Mouse (Mus musculus): Measurements from ENCODE around the gene Csf2ra. TPM values are rescaled to one million over a fixed set of nuclear protein-coding genes. Genes with fewer than 3 reads are reported as not detected.
"Not testable (repeated sequence)": the region's sequence is repeated elsewhere in the genome, so short reads cannot be mapped to it uniquely, and the experiment has no call there.

Gene Csf2ra
- polyA plus RNA-seq, 1 experiment from 2014 or later, result 20.4 TPM

- Histone ChIP-seq H3K36me3 (ENCODE audit: poor library complexity, severe bottlenecking) (no peaks in the 10 kb centered on the region), H3K27ac (no peak overlapping the region), H3K9me3 (replicated peaks) (no peaks in the 10 kb centered on the region; the same call in 1 of the 2 replicates), H3K27me3 (no peaks in the 10 kb centered on the region), H3K4me1 (no peaks in the 10 kb centered on the region), H3K4me3 (no peak overlapping the region), H3K9ac (no peak overlapping the region), H3K4me2 (no peak overlapping the region)
- WGBS, result 95% methylated on average over 7 of the region's 7 CpGs
- no peak for ATAC-seq
Measured at GRCm38 (mm10) chr19:61256166-61256887, 28.1 kb upstream of the Csf2ra start.

- not testable (repeated sequence) for H3K9me3 ChIP-seq (replicated peaks); ATAC-seq; H3K4me2 ChIP-seq; H3K27ac ChIP-seq; H3K4me1 ChIP-seq; H3K36me3 ChIP-seq (ENCODE audit: poor library complexity, severe bottlenecking); H3K9ac ChIP-seq; H3K4me3 ChIP-seq; H3K27me3 ChIP-seq
- WGBS, result 88% methylated on average over 4 of the region's 4 CpGs
Measured at GRCm38 (mm10) chr19:61247334-61247733, 19.1 kb upstream of the Csf2ra start.

DNA sequence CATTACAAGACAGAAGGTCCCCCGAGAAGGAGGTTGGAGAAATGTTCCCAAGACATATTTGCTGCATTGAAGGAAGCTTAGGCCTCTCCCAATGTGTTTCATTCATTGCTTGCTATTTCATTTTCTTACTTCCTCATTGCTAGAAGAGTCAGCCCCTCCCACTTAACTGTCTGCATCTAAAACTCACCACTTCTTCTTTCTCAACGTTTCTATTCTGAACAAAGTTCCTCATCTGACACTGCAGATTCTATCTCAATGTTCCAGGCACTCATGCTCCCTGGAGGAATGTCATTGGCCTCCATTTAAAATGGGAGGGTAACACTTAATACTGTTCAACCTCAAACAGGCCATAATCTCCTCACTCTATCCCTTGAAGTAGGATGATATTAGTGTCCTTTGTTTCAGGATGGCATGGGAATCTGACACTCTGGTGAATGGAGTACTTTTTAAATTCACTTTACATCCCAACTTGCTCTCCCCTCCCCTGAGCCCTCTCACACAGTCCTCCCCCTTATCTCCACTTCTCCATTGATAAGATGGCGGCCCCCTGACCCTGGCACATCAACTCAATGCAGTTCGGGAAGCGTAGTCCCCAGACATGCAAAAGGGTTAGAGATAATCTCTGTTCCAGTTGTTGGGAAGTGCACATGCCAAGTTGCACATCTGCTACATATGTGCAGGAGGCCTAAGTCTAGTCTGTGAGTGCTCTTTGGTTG, 16.6 kb upstream of the Csf2ra start:
- no peak for ATAC-seq
- Histone ChIP-seq H3K4me2 (no peak overlapping the region), H3K4me1 (no peaks in the 10 kb centered on the region), H3K27ac (no peak overlapping the region), H3K36me3 (ENCODE audit: poor library complexity, severe bottlenecking) (no peaks in the 10 kb centered on the region), H3K27me3 (no peaks in the 10 kb centered on the region), H3K9me3 (replicated peaks) (no peaks in the 10 kb centered on the region), H3K4me3 (no peak overlapping the region), H3K9ac (no peak overlapping the region)
- 80% methylated on average over 5 of the region's 5 CpGs for WGBS

GRCm38 (mm10) chr19:61237967-61238366, 9.7 kb upstream of the Csf2ra start:
- H3K27ac ChIP-seq, result no peak overlapping the region
- H3K4me2 ChIP-seq, result no peak overlapping the region
- H3K27me3 ChIP-seq, result no peaks in the 10 kb centered on the region
- no peak overlapping the region for H3K9ac ChIP-seq
- no peak for ATAC-seq
- no peaks in the 10 kb centered on the region for H3K9me3 ChIP-seq (replicated peaks)
- no peaks in the 10 kb centered on the region for H3K4me1 ChIP-seq
- 83% methylated on average over 2 of the region's 2 CpGs for WGBS
- H3K36me3 ChIP-seq (ENCODE audit: poor library complexity, severe bottlenecking), result no peaks in the 10 kb centered on the region
- no peak overlapping the region for H3K4me3 ChIP-seq

- Histone ChIP-seq H3K4me2 (no peak overlapping the region), H3K9ac (no peak overlapping the region), H3K36me3 (ENCODE audit: poor library complexity, severe bottlenecking) (no peaks in the 10 kb centered on the region), H3K4me1 (no peaks in the 10 kb centered on the region), H3K4me3 (no peak overlapping the region), H3K27ac (no peak overlapping the region), H3K27me3 (no peaks in the 10 kb centered on the region), H3K9me3 (replicated peaks) (no peaks in the 10 kb centered on the region)
- 74% methylated on average over 5 of the region's 5 CpGs for WGBS
- no peak for ATAC-seq
Measured at GRCm38 (mm10) chr19:61234532-61234931, 6.3 kb upstream of the Csf2ra start.

- Histone ChIP-seq H3K27ac (peak overlapping the region; percentile 85), H3K4me3 (peak overlapping the region; percentile 58), H3K9me3 (replicated peaks) (peaks cover 3% of the 10 kb centered on the region; the same call in 1 of the 2 replicates), H3K36me3 (ENCODE audit: poor library complexity, severe bottlenecking) (no peaks in the 10 kb centered on the region), H3K4me1 (peaks cover 3% of the 10 kb centered on the region; the same call in 1 of the 2 replicates), H3K27me3 (no peaks in the 10 kb centered on the region), H3K4me2 (peak overlapping the region; percentile 60), H3K9ac (peak overlapping the region; percentile 40)
- WGBS, result 3% methylated on average over 62 of the region's 71 CpGs
- ATAC-seq, result peak; percentile 90
Measured at GRCm38 (mm10) chr19:61226928-61227854, 1.0 kb downstream of the Csf2ra start.

DNA sequence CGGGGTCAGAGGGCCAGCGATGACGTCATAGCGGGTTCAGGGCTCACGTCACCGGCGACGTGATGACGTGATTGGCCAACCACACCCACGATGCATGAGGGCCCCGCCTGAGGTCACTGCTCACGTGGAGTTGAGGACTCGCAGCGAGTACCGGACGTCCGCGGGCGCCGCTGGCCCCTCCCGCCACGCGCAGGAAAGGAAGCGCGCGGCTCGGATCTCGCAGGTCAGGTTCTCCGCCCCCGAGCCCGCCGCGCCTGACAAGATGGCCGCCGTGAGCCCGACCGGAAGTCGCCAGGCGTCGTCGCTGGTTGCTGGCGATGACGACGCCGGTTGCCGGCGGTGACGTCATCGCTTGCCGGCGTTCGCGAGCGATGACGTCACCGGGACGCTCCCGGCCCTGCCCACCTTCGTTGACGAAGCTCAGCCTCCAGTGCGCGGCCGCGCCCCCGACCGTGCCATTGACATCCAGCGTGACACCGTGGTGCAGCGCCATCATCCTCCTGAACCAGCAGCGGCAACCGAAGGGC, 1.8 kb downstream of the Csf2ra start:
- peak; percentile 57 for ATAC-seq
- H3K9ac ChIP-seq, result peak overlapping the region; percentile 40; the same call in 1 of the 2 replicates

DNA sequence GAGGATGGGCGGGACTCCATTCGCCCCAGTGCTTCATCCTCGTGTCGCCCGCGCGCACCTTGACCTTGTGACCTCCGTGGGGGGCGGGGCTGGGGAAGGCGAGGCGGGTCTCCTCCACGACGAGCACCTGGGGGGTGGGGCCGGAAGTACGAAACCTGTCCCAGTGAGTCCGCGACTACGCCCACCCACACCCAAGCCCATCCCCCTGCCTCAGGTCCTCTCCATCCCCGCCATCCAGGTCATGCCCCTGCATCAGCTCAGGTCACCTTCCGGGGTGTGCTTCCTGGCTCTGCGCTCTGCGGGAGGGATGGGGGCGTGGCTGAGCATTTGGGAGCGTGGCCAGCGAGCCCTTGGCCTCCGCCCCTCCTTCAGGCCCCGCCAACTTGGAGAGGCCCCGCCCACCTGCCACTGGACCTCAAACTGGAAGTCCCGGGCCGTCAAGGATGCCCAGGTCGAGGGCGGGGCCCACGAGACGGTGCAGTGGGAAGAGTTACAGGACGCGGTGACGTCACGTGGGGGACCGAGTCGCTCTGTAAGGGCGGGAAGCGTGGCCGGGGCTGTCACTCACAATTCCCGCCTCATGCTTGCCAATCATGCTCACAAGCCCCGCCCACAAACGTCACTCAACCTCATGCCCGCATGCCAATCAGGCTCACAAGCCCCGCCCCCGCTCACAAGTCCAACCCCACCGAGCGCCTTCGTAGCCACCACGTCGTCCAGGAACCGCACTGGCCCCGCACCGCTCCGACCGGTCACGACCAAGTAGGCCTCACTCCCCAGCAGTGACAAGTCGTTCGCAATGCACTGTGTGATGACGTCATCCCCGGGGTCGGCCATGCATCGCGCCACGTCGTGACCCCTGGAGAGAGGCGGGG, 2.5 kb downstream of the Csf2ra start:
- no peaks in the 10 kb centered on the region for H3K36me3 ChIP-seq (ENCODE audit: poor library complexity, severe bottlenecking)
- H3K9ac ChIP-seq, result no peak overlapping the region
- peaks cover 3% of the 10 kb centered on the region; the same call in 1 of the 2 replicates for H3K4me1 ChIP-seq
- H3K4me3 ChIP-seq, result peak overlapping the region; percentile 58
- peaks cover 6% of the 10 kb centered on the region; the same call in 1 of the 2 replicates for H3K27me3 ChIP-seq
- peaks cover 3% of the 10 kb centered on the region; the same call in 1 of the 2 replicates for H3K9me3 ChIP-seq (replicated peaks)
- peak; percentile 62 for ATAC-seq
- WGBS, result 8% methylated on average over 69 of the region's 70 CpGs
- peak overlapping the region; percentile 60 for H3K4me2 ChIP-seq
- peak overlapping the region; percentile 85 for H3K27ac ChIP-seq

More for the DNA sequence above, 1.8 kb downstream of the Csf2ra start:
- Histone ChIP-seq H3K27me3 (0 out of 2 replicates have a peak, but pooled peaks cover 2% of the 10 kb centered on the region), H3K4me1 (peaks cover 3% of the 10 kb centered on the region; the same call in 1 of the 2 replicates), H3K4me2 (peak overlapping the region; percentile 60), H3K27ac (peak overlapping the region; percentile 85), H3K9me3 (replicated peaks) (peaks cover 3% of the 10 kb centered on the region; the same call in 1 of the 2 replicates), H3K4me3 (peak overlapping the region; percentile 58), H3K36me3 (ENCODE audit: poor library complexity, severe bottlenecking) (no peaks in the 10 kb centered on the region)
- WGBS, result 3% methylated on average over 71 of the region's 71 CpGs

DNA sequence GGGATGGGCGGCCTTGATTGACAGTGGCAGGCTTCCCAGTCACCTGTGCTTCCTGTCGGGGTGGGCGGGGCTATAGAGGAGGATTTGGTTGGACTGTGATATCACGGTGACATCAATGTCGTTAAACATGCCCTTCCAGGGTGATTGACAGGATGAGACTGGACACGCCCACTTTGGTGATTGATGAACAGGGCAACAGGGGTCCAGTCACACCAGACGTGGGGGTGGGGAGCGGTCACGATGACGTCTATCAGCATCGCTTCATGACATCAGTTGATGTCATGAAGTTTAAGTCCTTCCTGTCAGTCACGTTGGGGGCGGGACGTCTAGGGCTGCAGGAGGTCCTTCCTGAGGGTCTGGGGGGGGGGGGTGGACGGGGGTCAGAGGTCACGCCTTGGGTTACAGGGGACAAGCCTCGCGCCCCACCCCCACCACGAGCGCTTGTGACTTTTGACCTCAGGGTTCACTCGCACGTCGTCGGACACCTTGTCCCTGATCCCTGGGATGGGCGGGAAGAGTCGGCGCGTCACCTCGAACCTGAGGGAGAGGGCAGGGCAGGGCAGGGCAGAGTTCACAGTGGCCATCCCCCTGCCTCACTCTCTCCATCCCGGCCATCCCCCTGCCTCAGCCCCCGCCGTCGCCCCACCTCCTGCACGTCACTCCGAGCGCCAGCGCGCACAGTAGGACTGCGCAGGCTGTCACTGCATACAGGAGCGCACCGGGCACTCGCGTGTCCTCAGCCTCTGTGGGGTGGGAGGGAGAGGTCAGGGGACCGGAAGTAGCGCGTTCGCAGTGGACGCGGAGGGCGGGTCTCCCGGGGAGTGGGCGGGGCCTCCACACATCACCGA, 3.3 kb downstream of the Csf2ra start:
- no peak overlapping the region for H3K9ac ChIP-seq
- H3K4me3 ChIP-seq, result peak overlapping the region; percentile 58
- peaks cover 7% of the 10 kb centered on the region; the same call in 1 of the 2 replicates for H3K27me3 ChIP-seq
- H3K9me3 ChIP-seq (replicated peaks), result peaks cover 3% of the 10 kb centered on the region; the same call in 1 of the 2 replicates
- no peaks in the 10 kb centered on the region for H3K36me3 ChIP-seq (ENCODE audit: poor library complexity, severe bottlenecking)
- H3K4me1 ChIP-seq, result peaks cover 3% of the 10 kb centered on the region; the same call in 1 of the 2 replicates
- no peak overlapping the region for H3K27ac ChIP-seq
- ATAC-seq, result peak; percentile 14
- WGBS, result 28% methylated on average over 52 of the region's 53 CpGs
- peak overlapping the region; percentile 60 for H3K4me2 ChIP-seq

DNA sequence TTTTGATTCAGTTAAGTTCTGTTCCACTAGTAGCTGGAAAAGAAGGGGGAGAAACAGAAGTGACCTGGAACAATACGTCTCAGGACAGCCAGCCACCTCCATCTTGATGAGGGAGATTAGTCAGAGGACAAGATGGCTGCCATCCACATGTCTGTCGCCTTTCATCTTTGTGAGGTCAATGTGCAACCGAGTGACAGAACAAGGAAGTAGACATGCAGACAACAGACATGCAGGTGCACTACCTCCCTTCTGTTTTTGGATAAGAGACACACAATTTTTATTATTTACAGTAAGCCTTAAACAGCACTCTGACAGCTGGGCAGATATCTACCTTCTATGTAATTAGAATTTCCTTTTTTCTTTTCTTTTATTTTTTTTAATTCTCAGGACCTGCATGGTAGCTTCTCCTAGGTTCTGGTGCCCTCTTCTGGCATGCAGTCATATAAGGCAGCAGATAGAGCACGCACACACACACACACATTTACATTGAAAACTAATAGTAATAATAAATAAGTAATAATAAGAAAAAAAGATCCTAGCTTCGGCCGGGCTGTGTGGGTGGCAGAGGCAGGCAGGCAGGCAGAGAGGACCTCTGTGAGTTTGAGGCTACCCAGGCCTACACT, 4.4 kb downstream of the Csf2ra start:
- Histone ChIP-seq H3K4me3 (no peak overlapping the region), H3K4me2 (no peak overlapping the region), H3K9ac (no peak overlapping the region), H3K9me3 (replicated peaks) (peaks cover 3% of the 10 kb centered on the region; the same call in 1 of the 2 replicates), H3K36me3 (ENCODE audit: poor library complexity, severe bottlenecking) (no peaks in the 10 kb centered on the region), H3K4me1 (peaks cover 3% of the 10 kb centered on the region; the same call in 1 of the 2 replicates), H3K27ac (no peak overlapping the region), H3K27me3 (peaks cover 7% of the 10 kb centered on the region; the same call in 1 of the 2 replicates)
- ATAC-seq, result no peak
- WGBS, result 92% methylated on average over 6 of the region's 6 CpGs

All from forebrain, embryonic 13.5 days (tissue).